Mouse (Mus musculus) cerebellum, postnatal 4 days (tissue): ENCODE measurements around the gene Gm5938.

ENCODE experiments used
- DNase-seq, 2 experiments: peaks; one replicate each; pipeline ENCODE4 v3.0.0; 2022; ENCODE audit warnings: low spot score in 2 of 2, mixed read lengths in 1 of 2

Gene Gm5938

DNA sequence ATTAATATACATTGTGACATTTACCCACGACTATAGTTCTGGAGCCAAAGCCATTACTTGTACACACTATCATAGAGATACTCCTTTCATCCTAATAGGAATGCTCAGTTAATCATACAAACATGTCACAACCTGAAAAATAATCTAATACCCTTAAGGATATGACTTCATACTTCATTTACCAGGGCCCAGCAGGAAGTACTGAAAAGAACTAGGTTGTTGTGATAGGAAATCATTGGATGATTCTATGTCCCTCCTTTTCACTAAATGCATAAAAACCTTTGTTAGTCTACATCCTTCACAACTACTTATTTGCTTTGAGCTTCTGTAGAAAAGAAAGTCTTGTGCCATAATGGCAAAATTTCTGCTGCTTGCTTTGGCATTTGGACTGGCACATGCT is at the start of gene Gm5938:
Gene Gm5938 (plus strand): TSS at position 301 of the 400 bp plus-strand sequence.
- no peak for DNase-seq

DNA sequence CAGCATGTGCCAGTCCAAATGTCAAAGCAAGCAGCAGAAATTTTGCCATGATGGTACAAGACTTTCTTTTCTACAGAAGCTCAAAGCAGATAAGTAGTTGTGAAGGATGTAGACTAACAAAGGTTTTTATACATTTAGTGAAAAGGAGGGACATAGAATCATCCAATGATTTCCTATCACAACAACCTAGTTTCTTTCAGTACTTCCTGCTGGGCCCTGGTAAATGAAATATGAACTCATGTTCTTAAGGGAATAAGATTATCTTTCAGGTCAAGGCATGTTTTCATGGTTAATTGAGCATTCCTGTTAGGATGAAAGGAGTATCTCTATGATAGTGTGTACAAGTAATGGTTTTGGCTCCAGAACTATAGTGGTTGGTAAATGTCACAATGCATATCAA is 34.0 kb upstream of the Gm5938 start, which contains the start of gene Obp1a:
Gene Obp1a (minus strand): TSS at position 101 of the 400 bp plus-strand sequence.
- no peak for DNase-seq
